Mouse (Mus musculus) C2C12 (cell line): ENCODE measurements at regions not wholly inside any gene's neighbourhood (a gene's known extent, or its start where the extent isn't known, plus 50 kb on each side); places are given as distances from the start of the nearest gene placed in this dataset.

Source experiments
- CEBPB ChIP-seq: IDR thresholded peaks from one replicate; pipeline ENCODE4 v1.6.1; 2011; ENCODE audit warnings: low read depth, mild to moderate bottlenecking, control low read depth, moderate library complexity
- CTCF ChIP-seq: IDR thresholded peaks from one replicate; pipeline ENCODE4 v1.5.1; 2011; ENCODE audit not compliant: control insufficient read depth, insufficient read depth, insufficient read length
- MAX ChIP-seq: IDR thresholded peaks from one replicate; pipeline ENCODE4 v1.6.1; 2011; ENCODE audit warnings: mild to moderate bottlenecking, control low read depth
- MYOD1 ChIP-seq: IDR thresholded peaks from one replicate; pipeline ENCODE4 v1.6.1; 2011; ENCODE audit warnings: low read depth; ENCODE audit not compliant: control insufficient read depth, insufficient read length
- MYOG ChIP-seq: IDR thresholded peaks from one replicate; pipeline ENCODE4 v1.6.1; 2011; ENCODE audit not compliant: control insufficient read depth, insufficient read length; ENCODE audit errors: extremely low read depth
- USF1 ChIP-seq: IDR thresholded peaks from one replicate; pipeline ENCODE4 v1.6.1; 2011; ENCODE audit warnings: low read depth, mild to moderate bottlenecking, control low read depth, moderate library complexity

DNA sequence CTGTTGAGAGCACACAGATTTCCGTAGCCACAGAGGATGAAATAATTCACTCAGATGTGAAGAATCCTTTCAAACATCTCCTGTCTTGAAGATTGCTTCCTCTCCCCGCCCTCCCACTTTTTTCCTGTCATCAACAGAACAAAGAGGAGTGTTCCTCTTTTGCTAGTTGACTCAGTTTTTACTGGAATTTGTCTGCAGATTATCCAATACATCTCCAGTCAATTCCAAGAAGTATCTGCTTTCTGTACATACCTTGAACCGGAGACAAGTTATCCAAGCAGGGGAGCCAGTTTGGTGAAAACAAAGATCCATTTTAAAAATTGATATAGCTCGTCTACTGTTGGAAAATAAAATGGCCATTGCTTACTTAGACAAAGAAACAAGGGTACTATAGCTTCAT is 328.5 kb downstream of the Ttll7 start:
- TF ChIP-seq CTCF (no peak), CEBPB (no peak), MYOG (no peak), MAX (no peak), USF1 (no peak), MYOD1 (no peak)
